Mouse (Mus musculus): ENCODE results near the gene Fam57a. TPM values are rescaled to one million over a fixed set of nuclear protein-coding genes. Genes with fewer than 3 reads are reported as not detected.
A peak's percentile ranks its signal among the peaks of the same experiment; 100 is the strongest.

The Fam57a gene
- polyA plus RNA-seq, 1 experiment from 2014 or later, result 19.9 TPM

- peaks cover 65% of the 10 kb centered on the region for H3K36me3 ChIP-seq (ENCODE audit: control insufficient read depth, insufficient read depth)
- H3K27me3 ChIP-seq (replicated peaks; ENCODE audit: control insufficient read depth, insufficient read depth, low read length), result no peaks in the 10 kb centered on the region
- WGBS, result 90% methylated on average over 3 of the region's 3 CpGs
- H3K4me3 ChIP-seq (ENCODE audit: low read depth, low read length), result no peak overlapping the region
- no peak overlapping the region for H3K9ac ChIP-seq (ENCODE audit: low read depth, low read length)
- no peak overlapping the region for H3K4me2 ChIP-seq (replicated peaks; ENCODE audit: low read depth)
- H3K4me1 ChIP-seq (replicated peaks; ENCODE audit: control insufficient read depth, insufficient read depth, low read length), result no peaks in the 10 kb centered on the region
- ATAC-seq, result no peak
- no peak overlapping the region for H3K27ac ChIP-seq (ENCODE audit: low read depth, low read length)
- H3K9me3 ChIP-seq (ENCODE audit: control insufficient read depth), result no peaks in the 10 kb centered on the region
- TF ChIP-seq CTCF (IDR thresholded peaks at IDR 0.05; ENCODE audit: low read depth), result no peak
These were observed 56.7 kb downstream of the Fam57a start for GRCm38 (mm10) chr11:76236136-76236535.

- no peaks in the 10 kb centered on the region for H3K9me3 ChIP-seq (ENCODE audit: control insufficient read depth)
- WGBS, result 92% methylated on average over 2 of the region's 2 CpGs
- H3K9ac ChIP-seq (ENCODE audit: low read depth, low read length), result no peak overlapping the region
- H3K36me3 ChIP-seq (ENCODE audit: control insufficient read depth, insufficient read depth), result peaks cover 40% of the 10 kb centered on the region
- ATAC-seq, result no peak
- no peak for TF ChIP-seq CTCF (IDR thresholded peaks at IDR 0.05; ENCODE audit: low read depth)
- no peak overlapping the region for H3K4me3 ChIP-seq (ENCODE audit: low read depth, low read length)
- H3K4me2 ChIP-seq (replicated peaks; ENCODE audit: low read depth), result no peak overlapping the region
- no peaks in the 10 kb centered on the region for H3K4me1 ChIP-seq (replicated peaks; ENCODE audit: control insufficient read depth, insufficient read depth, low read length)
- H3K27ac ChIP-seq (ENCODE audit: low read depth, low read length), result no peak overlapping the region
- H3K27me3 ChIP-seq (replicated peaks; ENCODE audit: control insufficient read depth, insufficient read depth, low read length), result no peaks in the 10 kb centered on the region
These were observed 60.3 kb downstream of the Fam57a start for GRCm38 (mm10) chr11:76239750-76240149.

GRCm38 (mm10) chr11:76242901-76243810 lies 63.7 kb downstream of the Fam57a start, which contains the start of the genes Mrm3 and Glod4:
TSS of gene Mrm3 (plus strand) at chr11:76243715.
TSS of gene Glod4 (minus strand) at chr11:76243725.
- Histone ChIP-seq H3K36me3 (ENCODE audit: control insufficient read depth, insufficient read depth) (peaks cover 20% of the 10 kb centered on the region), H3K4me3 (ENCODE audit: low read depth, low read length) (peak within 1 kb of the TSS; percentile 94), H3K4me2 (replicated peaks; ENCODE audit: low read depth) (peak within 1 kb of the TSS; percentile 78), H3K4me1 (replicated peaks; ENCODE audit: control insufficient read depth, insufficient read depth, low read length) (no peaks in the 10 kb centered on the region), H3K9me3 (ENCODE audit: control insufficient read depth) (no peaks in the 10 kb centered on the region), H3K9ac (ENCODE audit: low read depth, low read length) (peak within 1 kb of the TSS; percentile 79), H3K27ac (ENCODE audit: low read depth, low read length) (peak within 1 kb of the TSS; percentile 35), H3K27me3 (replicated peaks; ENCODE audit: control insufficient read depth, insufficient read depth, low read length) (no peaks in the 10 kb centered on the region)
- WGBS, result under 1% methylated on average over 61 of the region's 61 CpGs
- TF ChIP-seq CTCF (IDR thresholded peaks at IDR 0.05; ENCODE audit: low read depth), result no peak
- peak; percentile 82 for ATAC-seq

- no peaks in the 10 kb centered on the region for H3K27me3 ChIP-seq (replicated peaks; ENCODE audit: control insufficient read depth, insufficient read depth, low read length)
- no peaks in the 10 kb centered on the region for H3K4me1 ChIP-seq (replicated peaks; ENCODE audit: control insufficient read depth, insufficient read depth, low read length)
- peaks cover 23% of the 10 kb centered on the region for H3K36me3 ChIP-seq (ENCODE audit: control insufficient read depth, insufficient read depth)
- TF ChIP-seq CTCF (IDR thresholded peaks at IDR 0.05; ENCODE audit: low read depth), result no peak
- H3K4me3 ChIP-seq (ENCODE audit: low read depth, low read length), result peak overlapping the region; percentile 94
- peak overlapping the region; percentile 79 for H3K9ac ChIP-seq (ENCODE audit: low read depth, low read length)
- 2% methylated on average over 34 of the region's 34 CpGs for WGBS
- H3K4me2 ChIP-seq (replicated peaks; ENCODE audit: low read depth), result peak overlapping the region; percentile 78
- H3K9me3 ChIP-seq (ENCODE audit: control insufficient read depth), result no peaks in the 10 kb centered on the region
- H3K27ac ChIP-seq (ENCODE audit: low read depth, low read length), result peak overlapping the region; percentile 15; the same call in 1 of the 2 replicates
- ATAC-seq, result no peak; the same call in 1 of the 2 replicates
These were observed 64.5 kb downstream of the Fam57a start for GRCm38 (mm10) chr11:76243811-76244546.

- Histone ChIP-seq H3K4me1 (replicated peaks; ENCODE audit: control insufficient read depth, insufficient read depth, low read length) (no peaks in the 10 kb centered on the region), H3K9me3 (ENCODE audit: control insufficient read depth) (no peaks in the 10 kb centered on the region), H3K9ac (ENCODE audit: low read depth, low read length) (no peak overlapping the region), H3K27me3 (replicated peaks; ENCODE audit: control insufficient read depth, insufficient read depth, low read length) (no peaks in the 10 kb centered on the region), H3K4me3 (ENCODE audit: low read depth, low read length) (no peak overlapping the region), H3K27ac (ENCODE audit: low read depth, low read length) (no peak overlapping the region), H3K4me2 (replicated peaks; ENCODE audit: low read depth) (no peak overlapping the region), H3K36me3 (ENCODE audit: control insufficient read depth, insufficient read depth) (peaks cover 12% of the 10 kb centered on the region; the same call in 1 of the 2 replicates)
- no peak for TF ChIP-seq CTCF (IDR thresholded peaks at IDR 0.05; ENCODE audit: low read depth)
- ATAC-seq, result no peak
These were observed 67.0 kb downstream of the Fam57a start for GRCm38 (mm10) chr11:76246439-76246838.

GRCm38 (mm10) chr11:76247239-76247638 lies 67.8 kb downstream of the Fam57a start:
- peak; percentile 44 for TF ChIP-seq CTCF (IDR thresholded peaks at IDR 0.05; ENCODE audit: low read depth)
- Histone ChIP-seq H3K9me3 (ENCODE audit: control insufficient read depth) (no peaks in the 10 kb centered on the region), H3K9ac (ENCODE audit: low read depth, low read length) (no peak overlapping the region), H3K4me1 (replicated peaks; ENCODE audit: control insufficient read depth, insufficient read depth, low read length) (no peaks in the 10 kb centered on the region), H3K4me2 (replicated peaks; ENCODE audit: low read depth) (no peak overlapping the region), H3K36me3 (ENCODE audit: control insufficient read depth, insufficient read depth) (peaks cover 12% of the 10 kb centered on the region; the same call in 1 of the 2 replicates), H3K27me3 (replicated peaks; ENCODE audit: control insufficient read depth, insufficient read depth, low read length) (no peaks in the 10 kb centered on the region), H3K4me3 (ENCODE audit: low read depth, low read length) (no peak overlapping the region), H3K27ac (ENCODE audit: low read depth, low read length) (no peak overlapping the region)
- WGBS, result 44% methylated on average over 2 of the region's 2 CpGs
- no peak for ATAC-seq

Data from intestine, postnatal 0 days (tissue).